Mouse (Mus musculus): Measurements from ENCODE around the gene Phyh. TPM values are rescaled to one million over a fixed set of nuclear protein-coding genes. Genes with fewer than 3 reads are reported as not detected.

Phyh gene
- polyA plus RNA-seq, 1 experiment, result 0.13 TPM

GRCm38 (mm10) chr2:4883009-4883704 is 35.7 kb upstream of the Phyh start:
- peaks cover 27% of the 10 kb centered on the region for H3K27me3 ChIP-seq (ENCODE audit: control insufficient read depth)
- peaks cover 39% of the 10 kb centered on the region for H3K36me3 ChIP-seq (ENCODE audit: control insufficient read depth)
- H3K4me1 ChIP-seq (ENCODE audit: control insufficient read depth), result peaks cover 29% of the 10 kb centered on the region
- peak overlapping the region; percentile 92 for H3K4me3 ChIP-seq (replicated peaks)
- no peaks in the 10 kb centered on the region for H3K9me3 ChIP-seq (ENCODE audit: control insufficient read depth, low read length)
- TF ChIP-seq TAL1 (IDR thresholded peaks at IDR 0.05; ENCODE audit: low read length) (no peak), GATA1 (IDR thresholded peaks at IDR 0.05; ENCODE audit: low read length) (no peak)

GRCm38 (mm10) chr2:4886896-4887295 is 31.9 kb upstream of the Phyh start:
- peaks cover 76% of the 10 kb centered on the region for H3K36me3 ChIP-seq (ENCODE audit: control insufficient read depth)
- H3K27me3 ChIP-seq (ENCODE audit: control insufficient read depth), result no peaks in the 10 kb centered on the region
- H3K4me1 ChIP-seq (ENCODE audit: control insufficient read depth), result peaks cover 20% of the 10 kb centered on the region
- H3K4me3 ChIP-seq (replicated peaks), result no peak overlapping the region
- H3K9me3 ChIP-seq (ENCODE audit: control insufficient read depth, low read length), result no peaks in the 10 kb centered on the region
- no peak for TF ChIP-seq GATA1 (IDR thresholded peaks at IDR 0.05; ENCODE audit: low read length)
- TF ChIP-seq TAL1 (IDR thresholded peaks at IDR 0.05; ENCODE audit: low read length), result no peak

- no peaks in the 10 kb centered on the region for H3K27me3 ChIP-seq (ENCODE audit: control insufficient read depth)
Measured at GRCm38 (mm10) chr2:4895598-4895997, 23.2 kb upstream of the Phyh start.

GRCm38 (mm10) chr2:4896970-4897369 is 21.8 kb upstream of the Phyh start:
- no peaks in the 10 kb centered on the region for H3K4me1 ChIP-seq (ENCODE audit: control insufficient read depth)
- H3K4me3 ChIP-seq (replicated peaks), result no peak overlapping the region
- peaks cover 91% of the 10 kb centered on the region for H3K36me3 ChIP-seq (ENCODE audit: control insufficient read depth)
- no peak for TF ChIP-seq GATA1 (IDR thresholded peaks at IDR 0.05; ENCODE audit: low read length)
- no peaks in the 10 kb centered on the region for H3K9me3 ChIP-seq (ENCODE audit: control insufficient read depth, low read length)
- H3K27me3 ChIP-seq (ENCODE audit: control insufficient read depth), result no peaks in the 10 kb centered on the region

More at GRCm38 (mm10) chr2:4895598-4895997, 23.2 kb upstream of the Phyh start:
- H3K36me3 ChIP-seq (ENCODE audit: control insufficient read depth), result peaks cover 91% of the 10 kb centered on the region
- no peak for TF ChIP-seq GATA1 (IDR thresholded peaks at IDR 0.05; ENCODE audit: low read length)
- TF ChIP-seq TAL1 (IDR thresholded peaks at IDR 0.05; ENCODE audit: low read length), result no peak
- no peaks in the 10 kb centered on the region for H3K9me3 ChIP-seq (ENCODE audit: control insufficient read depth, low read length)
- H3K4me1 ChIP-seq (ENCODE audit: control insufficient read depth), result no peaks in the 10 kb centered on the region
- H3K4me3 ChIP-seq (replicated peaks), result no peak overlapping the region

GRCm38 (mm10) chr2:4900624-4901023 is 18.2 kb upstream of the Phyh start:
- H3K4me1 ChIP-seq (ENCODE audit: control insufficient read depth), result no peaks in the 10 kb centered on the region
- TF ChIP-seq TAL1 (IDR thresholded peaks at IDR 0.05; ENCODE audit: low read length) (no peak), GATA1 (IDR thresholded peaks at IDR 0.05; ENCODE audit: low read length) (no peak)
- H3K36me3 ChIP-seq (ENCODE audit: control insufficient read depth), result peaks cover 85% of the 10 kb centered on the region
- H3K4me3 ChIP-seq (replicated peaks), result no peak overlapping the region
- no peaks in the 10 kb centered on the region for H3K9me3 ChIP-seq (ENCODE audit: control insufficient read depth, low read length)
- no peaks in the 10 kb centered on the region for H3K27me3 ChIP-seq (ENCODE audit: control insufficient read depth)

GRCm38 (mm10) chr2:4902346-4902745 is 16.5 kb upstream of the Phyh start:
- no peak for TF ChIP-seq GATA1 (IDR thresholded peaks at IDR 0.05; ENCODE audit: low read length)
- no peak for TF ChIP-seq TAL1 (IDR thresholded peaks at IDR 0.05; ENCODE audit: low read length)
- Histone ChIP-seq H3K4me1 (ENCODE audit: control insufficient read depth) (no peaks in the 10 kb centered on the region), H3K27me3 (ENCODE audit: control insufficient read depth) (no peaks in the 10 kb centered on the region), H3K9me3 (ENCODE audit: control insufficient read depth, low read length) (no peaks in the 10 kb centered on the region), H3K36me3 (ENCODE audit: control insufficient read depth) (peaks cover 86% of the 10 kb centered on the region), H3K4me3 (replicated peaks) (no peak overlapping the region)

- peaks cover 5% of the 10 kb centered on the region for H3K4me1 ChIP-seq (ENCODE audit: control insufficient read depth)
- TF ChIP-seq TAL1 (IDR thresholded peaks at IDR 0.05; ENCODE audit: low read length), result no peak
- TF ChIP-seq GATA1 (IDR thresholded peaks at IDR 0.05; ENCODE audit: low read length), result no peak
Measured at GRCm38 (mm10) chr2:4907120-4907519, 11.7 kb upstream of the Phyh start.

GRCm38 (mm10) chr2:4907916-4908315 is 10.9 kb upstream of the Phyh start:
- Histone ChIP-seq H3K4me3 (replicated peaks) (no peak overlapping the region), H3K4me1 (ENCODE audit: control insufficient read depth) (peaks cover 5% of the 10 kb centered on the region), H3K36me3 (ENCODE audit: control insufficient read depth) (peaks cover 52% of the 10 kb centered on the region), H3K27me3 (ENCODE audit: control insufficient read depth) (no peaks in the 10 kb centered on the region), H3K9me3 (ENCODE audit: control insufficient read depth, low read length) (no peaks in the 10 kb centered on the region)
- TF ChIP-seq GATA1 (IDR thresholded peaks at IDR 0.05; ENCODE audit: low read length), result no peak
- no peak for TF ChIP-seq TAL1 (IDR thresholded peaks at IDR 0.05; ENCODE audit: low read length)

More at GRCm38 (mm10) chr2:4907120-4907519, 11.7 kb upstream of the Phyh start:
- H3K27me3 ChIP-seq (ENCODE audit: control insufficient read depth), result no peaks in the 10 kb centered on the region
- peaks cover 57% of the 10 kb centered on the region for H3K36me3 ChIP-seq (ENCODE audit: control insufficient read depth)
- H3K4me3 ChIP-seq (replicated peaks), result no peak overlapping the region
- H3K9me3 ChIP-seq (ENCODE audit: control insufficient read depth, low read length), result no peaks in the 10 kb centered on the region

GRCm38 (mm10) chr2:4908771-4909315 is 10.0 kb upstream of the Phyh start:
- Histone ChIP-seq H3K27me3 (ENCODE audit: control insufficient read depth) (no peaks in the 10 kb centered on the region), H3K4me3 (replicated peaks) (no peak overlapping the region), H3K9me3 (ENCODE audit: control insufficient read depth, low read length) (no peaks in the 10 kb centered on the region), H3K36me3 (ENCODE audit: control insufficient read depth) (peaks cover 46% of the 10 kb centered on the region), H3K4me1 (ENCODE audit: control insufficient read depth) (peaks cover 5% of the 10 kb centered on the region)
- TF ChIP-seq TAL1 (IDR thresholded peaks at IDR 0.05; ENCODE audit: low read length), result no peak
- TF ChIP-seq GATA1 (IDR thresholded peaks at IDR 0.05; ENCODE audit: low read length), result no peak

All from erythroblast, embryonic 14.5 days (primary cell).